Mouse (Mus musculus) adrenal gland, postnatal 25 days (tissue): Measurements from ENCODE around the gene Serpind1. TPM values are rescaled to one million over a fixed set of nuclear protein-coding genes. Genes with fewer than 3 reads are reported as not detected.
A peak's percentile ranks its signal among the peaks of the same experiment; 100 is the strongest.

Experiments
- DNase-seq: peaks from one replicate; pipeline ENCODE4 v3.0.0; 2021; ENCODE audit warnings: mixed read lengths
- long read RNA-seq: library from polyadenylated mRNA; stranded (forward); transcript quantifications from one replicate; pipeline ENCODE4 v2.0.0, GENCODE M21; 2021
- total RNA-seq: library from RNA; stranded (reverse); gene quantifications from 2 replicates; pipeline ENCODE4 v1.2.3, GENCODE M21; 2021

The Serpind1 gene
- total RNA-seq = 0.24 and 4.8 TPM in 2 replicates
- long read RNA-seq, transcript Serpind1-201 (5 exons, 2,191 nt) = minor isoform, 91 of 325 reads
- long read RNA-seq, transcript Serpind1-202 (5 exons, 2,051 nt) = major isoform, 138 of 325 reads
- long read RNA-seq, partial matches to known transcripts = 78 of 325 reads
- long read RNA-seq, other reads (novel, unspliced or antisense) = 18 of 325 reads

- DNase-seq = no peak
These were observed at the start of gene Serpind1 for GRCm38 (mm10) chr16:17331116-17331515. TSS of gene Serpind1 (plus strand) at chr16:17331371.

DNA sequence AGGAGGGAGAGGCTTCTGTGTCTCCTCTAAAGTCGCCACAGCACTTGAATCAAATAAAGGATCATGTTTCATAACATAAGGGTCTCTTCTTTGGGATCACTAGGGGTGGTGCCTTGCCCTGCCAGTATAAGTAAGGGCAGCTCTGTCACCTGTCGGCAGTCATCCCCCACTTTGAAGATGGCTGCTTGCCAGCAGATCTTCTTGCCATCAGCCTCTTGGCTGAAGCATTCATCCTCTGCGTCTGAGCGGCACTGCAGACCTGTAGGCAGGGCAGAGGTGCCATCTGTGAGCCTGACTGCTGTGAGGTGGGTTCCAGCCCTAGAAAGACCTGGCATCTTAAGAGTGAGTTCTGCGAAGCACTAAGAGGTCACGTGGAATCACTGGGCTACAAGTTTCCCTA, 48.0 kb upstream of the Serpind1 start:
- no peak for DNase-seq

DNA sequence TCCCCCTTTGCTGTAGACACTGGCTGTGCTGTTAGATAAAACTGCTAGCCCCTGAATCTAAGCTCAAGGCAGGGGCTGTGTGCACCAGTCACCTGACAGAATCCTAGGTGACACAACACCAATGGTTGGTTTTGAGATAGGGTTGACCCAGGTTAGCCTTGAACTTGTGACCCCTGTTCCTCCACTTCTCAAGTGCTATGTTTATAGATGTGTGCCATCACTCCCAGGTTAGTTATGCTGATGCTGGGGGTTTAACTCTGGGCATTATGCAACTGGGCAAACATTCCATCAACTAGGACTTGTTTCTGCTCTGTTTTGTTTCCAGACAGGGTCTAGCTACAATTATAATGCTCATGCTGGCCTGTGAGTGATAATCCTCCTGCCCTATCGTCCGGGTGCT, 44.1 kb upstream of the Serpind1 start:
- no peak for DNase-seq

GRCm38 (mm10) chr16:17291016-17291415, 40.2 kb upstream of the Serpind1 start:
- DNase-seq = peak; percentile 20

GRCm38 (mm10) chr16:17292751-17293150, 38.4 kb upstream of the Serpind1 start:
- DNase-seq = peak; percentile 72

GRCm38 (mm10) chr16:17300818-17301217, 30.4 kb upstream of the Serpind1 start:
- DNase-seq = no peak

GRCm38 (mm10) chr16:17303521-17304245, 27.5 kb upstream of the Serpind1 start:
- no peak for DNase-seq

DNA sequence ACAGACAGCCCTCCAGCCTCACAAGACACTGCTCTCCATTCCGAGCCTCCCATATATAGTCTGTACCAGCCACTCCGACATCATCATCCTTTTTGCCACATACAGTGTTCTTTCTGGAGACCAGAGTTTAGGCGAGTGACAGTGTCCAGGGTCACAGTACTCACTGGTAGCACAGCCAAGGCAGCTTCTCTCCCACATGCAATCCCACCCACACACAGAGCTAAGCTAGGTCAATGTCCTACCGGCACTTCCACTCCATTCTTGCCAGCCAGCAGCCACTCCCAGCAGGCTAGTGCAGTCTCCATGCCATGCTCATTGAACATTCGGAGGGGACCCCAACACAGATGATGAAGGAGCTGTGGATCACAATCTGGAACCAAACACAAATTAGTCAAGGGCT, 23.7 kb upstream of the Serpind1 start:
- no peak for DNase-seq

DNA sequence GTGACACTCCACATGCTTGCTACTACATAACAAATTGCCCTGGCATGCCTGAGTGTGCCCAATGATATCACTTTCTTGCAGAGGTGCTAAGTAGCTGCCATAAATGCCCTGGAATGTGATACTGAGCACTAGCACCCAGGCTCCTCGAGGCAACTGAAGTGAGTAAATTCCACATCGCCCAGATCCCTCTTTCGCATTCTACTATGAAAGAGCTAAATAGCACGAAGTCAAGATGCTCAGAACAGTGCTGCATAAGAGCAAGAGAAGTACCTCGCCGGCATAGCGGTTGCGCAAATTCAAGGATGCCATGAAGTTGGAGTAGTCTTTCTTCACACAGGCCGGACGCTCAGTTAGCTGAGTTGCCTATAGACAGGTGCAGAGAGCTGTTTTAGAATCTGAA, 22.1 kb upstream of the Serpind1 start:
- no peak for DNase-seq

DNA sequence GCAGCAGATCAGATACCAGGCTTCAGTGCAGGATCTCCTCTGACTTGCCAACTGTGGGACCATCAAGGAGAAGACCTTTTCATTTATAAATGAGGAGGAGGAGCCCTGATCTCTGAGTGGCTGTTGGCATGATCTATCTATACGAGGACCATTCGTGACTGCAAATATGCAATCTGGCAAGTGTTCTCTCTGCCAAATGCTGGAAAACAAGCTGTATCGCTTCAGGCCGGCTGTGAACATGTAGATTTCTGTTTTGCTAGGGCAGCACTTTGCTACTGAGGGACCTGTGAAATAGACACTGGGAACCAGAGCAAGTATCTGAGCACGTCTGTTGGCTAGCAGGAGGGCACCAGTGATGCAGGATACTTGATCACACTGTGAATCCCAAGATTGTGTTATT, 18.6 kb upstream of the Serpind1 start:
- DNase-seq = no peak

- no peak for DNase-seq
These were observed 14.6 kb upstream of the Serpind1 start for GRCm38 (mm10) chr16:17316554-17316953.

DNA sequence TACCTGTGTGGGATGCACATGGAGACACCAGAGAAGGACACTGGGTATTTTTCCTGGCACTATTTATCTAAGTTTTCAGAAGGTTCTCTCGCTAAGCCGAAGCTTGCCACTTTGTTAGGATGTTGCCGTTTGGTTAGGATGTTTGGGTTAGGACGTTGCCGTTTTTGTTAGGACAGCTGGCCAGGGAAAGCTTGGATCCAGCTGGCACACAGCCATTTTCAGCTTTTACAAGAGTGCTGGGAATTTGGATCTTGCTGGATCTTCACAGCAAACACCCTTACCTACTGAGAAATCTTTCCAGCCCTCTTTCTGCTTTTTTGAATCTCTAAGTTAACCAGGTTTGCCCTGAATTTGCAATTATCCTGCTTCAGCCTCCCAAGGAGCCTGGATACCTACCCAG, 9.7 kb upstream of the Serpind1 start:
- DNase-seq = no peak

- DNase-seq = no peak
These were observed 6.4 kb upstream of the Serpind1 start for GRCm38 (mm10) chr16:17324745-17325144.

DNA sequence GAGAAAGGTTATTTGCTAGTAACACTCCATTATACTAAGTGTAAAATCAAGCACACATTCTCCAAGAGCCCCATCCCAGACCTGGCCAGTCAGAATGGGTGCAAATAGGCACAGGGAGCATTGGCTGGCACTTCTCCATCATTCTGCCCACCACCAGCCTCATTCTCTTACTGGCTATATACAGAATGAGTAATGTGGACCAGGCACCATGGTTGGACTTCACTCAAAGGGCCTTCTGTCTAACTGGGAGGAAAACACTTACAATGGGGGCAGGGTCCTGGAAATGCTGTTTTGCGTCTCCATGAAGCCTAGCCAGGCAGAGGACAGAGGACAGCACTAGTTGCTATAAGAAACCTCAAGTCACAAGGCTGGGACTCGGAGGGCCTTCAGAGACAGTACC, 5.1 kb upstream of the Serpind1 start:
- DNase-seq = no peak

- DNase-seq = no peak
These were observed 1.2 kb upstream of the Serpind1 start for GRCm38 (mm10) chr16:17329848-17330570.

DNA sequence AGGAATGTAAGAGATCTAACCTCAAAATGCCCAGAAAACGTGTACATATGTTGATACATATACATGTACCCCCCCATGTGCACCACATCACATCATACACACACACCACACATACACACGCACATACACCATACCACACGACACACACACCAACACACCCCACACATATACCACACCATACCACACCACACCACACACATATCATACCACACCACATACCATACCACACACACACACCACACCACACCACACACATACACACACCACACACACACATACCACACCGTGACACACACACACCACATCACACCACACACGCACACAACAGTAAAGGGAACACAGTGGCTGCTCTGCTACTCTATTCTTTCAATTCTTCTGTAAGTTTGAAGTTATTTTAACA, 684 bp downstream of the Serpind1 start:
- DNase-seq = no peak

DNA sequence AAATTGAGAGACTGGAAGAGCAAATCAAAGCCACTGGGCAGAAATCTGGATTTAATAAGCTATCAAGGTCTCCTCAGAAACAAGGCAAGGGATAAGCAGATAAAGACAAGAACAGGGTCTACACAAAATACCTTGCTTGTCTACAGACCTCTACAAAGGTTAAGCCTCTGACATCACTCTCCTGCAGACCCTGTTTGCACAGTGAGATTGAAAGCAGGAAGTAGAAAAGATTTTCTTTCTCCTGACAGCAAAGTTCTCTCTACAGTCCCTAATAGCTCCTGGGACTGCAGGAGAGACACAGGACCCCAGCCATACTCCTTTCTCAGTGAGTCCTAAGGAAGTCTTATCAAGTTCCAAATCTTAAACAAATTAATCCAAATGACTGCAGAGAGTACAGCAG, 3.4 kb downstream of the Serpind1 start:
- no peak for DNase-seq

DNA sequence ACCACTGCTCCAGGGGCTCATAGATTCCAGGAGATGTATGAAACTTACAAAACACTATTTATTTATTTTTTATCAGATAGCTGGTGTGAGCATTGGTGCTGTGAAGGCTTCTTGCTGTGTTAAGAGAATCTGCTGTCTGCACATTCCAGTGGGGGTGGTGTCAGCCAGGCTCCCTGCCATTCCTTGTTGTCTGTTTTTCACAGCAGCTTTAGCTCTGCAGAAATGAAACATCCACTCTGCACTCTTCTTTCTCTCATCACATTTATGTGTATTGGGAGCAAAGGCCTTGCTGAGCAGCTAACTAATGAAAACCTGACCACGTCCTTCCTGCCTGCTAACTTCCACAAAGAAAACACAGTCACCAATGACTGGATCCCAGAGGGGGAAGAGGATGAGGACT, 4.9 kb downstream of the Serpind1 start:
- no peak for DNase-seq

DNA sequence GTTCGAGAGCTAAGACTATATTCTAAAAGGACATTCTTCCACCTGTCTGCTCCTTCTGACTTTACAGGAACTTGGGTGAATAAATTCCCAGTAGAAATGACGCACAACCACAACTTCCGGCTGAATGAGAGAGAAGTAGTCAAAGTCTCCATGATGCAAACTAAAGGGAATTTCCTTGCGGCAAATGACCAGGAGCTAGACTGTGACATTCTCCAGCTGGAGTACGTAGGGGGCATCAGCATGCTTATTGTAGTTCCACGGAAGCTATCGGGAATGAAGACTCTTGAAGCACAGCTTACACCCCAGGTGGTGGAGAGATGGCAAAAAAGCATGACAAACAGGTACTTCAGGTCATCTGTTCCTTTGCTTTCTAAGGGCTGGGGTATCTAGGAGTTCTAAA, 8.5 kb downstream of the Serpind1 start:
- DNase-seq = no peak

GRCm38 (mm10) chr16:17340705-17341104, 9.5 kb downstream of the Serpind1 start:
- no peak for DNase-seq

GRCm38 (mm10) chr16:17341847-17342246, 10.7 kb downstream of the Serpind1 start:
- DNase-seq = no peak

- DNase-seq = no peak
These were observed 14.1 kb downstream of the Serpind1 start for GRCm38 (mm10) chr16:17345141-17345812.

- DNase-seq = no peak
These were observed 14.6 kb downstream of the Serpind1 start for GRCm38 (mm10) chr16:17345813-17346155.
